Mouse (Mus musculus) embryonic stem cell, embryonic (primary cell): ENCODE data around the gene Pfdn4.
"Not testable (repeated sequence)": the region's sequence is repeated elsewhere in the genome, so short reads cannot be mapped to it uniquely, and the experiment has no call there.

Experiments used
- CTCF ChIA-PET, 4 experiments: fragments of 300-600 bp in 2 of 4; fragments of 350-600 bp in 2 of 4; sonication (Branson Sonifier 250); formaldehyde crosslinking; loops; one replicate each; lab custom pipeline; 2022; ENCODE audit warnings: inconsistent platforms in 2 of 4; lab: Charles Lee
- POLR2A ChIA-PET, 4 experiments: fragments of 300-600 bp in 2 of 4; fragments of 350-600 bp in 2 of 4; sonication (Branson Sonifier 250); formaldehyde crosslinking; loops; one replicate each; lab custom pipeline; 2022; ENCODE audit warnings: antibody characterized with exemption in 4 of 4, inconsistent platforms in 1 of 4; lab: Charles Lee

Gene Pfdn4

DNA sequence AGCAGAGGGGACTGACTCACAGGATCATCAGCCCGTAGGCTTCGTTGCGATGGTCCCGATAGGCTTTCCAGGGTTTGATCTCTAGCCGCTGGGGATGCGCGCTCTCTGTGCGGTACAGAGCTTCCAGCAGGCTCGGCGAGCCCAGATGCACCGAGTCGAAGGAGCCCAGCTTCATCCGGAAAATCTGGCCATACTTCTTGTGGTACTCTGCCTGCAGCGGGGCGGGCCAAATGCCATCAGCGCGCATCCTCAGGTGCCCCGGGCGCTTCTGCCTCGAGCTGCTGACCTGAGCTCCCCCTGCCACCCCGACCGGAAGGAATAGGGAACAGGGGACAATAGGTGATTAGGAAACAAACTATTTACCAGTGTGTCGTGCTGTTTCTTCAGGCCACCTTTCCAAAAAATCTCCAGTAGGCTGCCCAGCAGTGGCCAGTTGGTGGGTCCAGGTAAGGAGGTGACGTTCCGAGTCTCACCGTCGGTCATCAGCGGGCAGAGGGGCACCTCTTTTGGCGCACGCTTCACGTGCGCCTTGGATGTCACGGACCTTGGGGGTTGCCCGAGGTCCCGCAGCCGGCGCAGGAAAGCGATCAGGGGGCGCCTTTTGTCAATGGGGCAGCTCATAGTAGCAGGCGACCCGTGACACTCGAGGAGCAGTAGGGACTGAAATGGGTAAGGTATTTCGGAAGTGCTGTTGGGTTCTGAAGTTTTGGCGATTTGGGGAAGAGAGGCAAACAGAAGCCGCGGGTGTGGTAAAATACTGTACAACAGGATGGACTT is at the start of gene Pfdn4:
Gene Pfdn4, plus strand, starts transcription at position 275 of the 777 bp plus-strand sequence.
- CTCF ChIA-PET, result interaction anchor here in 3 of 4 experiments (0.6 to 3.1 kb wide), 12 partner anchors 11 to 153 kb away, joined by 3 to 16 read pairs (median 6); no protein-coding TSS in a partner anchor
- POLR2A ChIA-PET, result interaction anchor here in 2 of 4 experiments (0.7 to 2.4 kb wide), 5 partner anchors 9 to 28 kb away, joined by 3 to 11 read pairs (median 3); no protein-coding TSS in a partner anchor

DNA sequence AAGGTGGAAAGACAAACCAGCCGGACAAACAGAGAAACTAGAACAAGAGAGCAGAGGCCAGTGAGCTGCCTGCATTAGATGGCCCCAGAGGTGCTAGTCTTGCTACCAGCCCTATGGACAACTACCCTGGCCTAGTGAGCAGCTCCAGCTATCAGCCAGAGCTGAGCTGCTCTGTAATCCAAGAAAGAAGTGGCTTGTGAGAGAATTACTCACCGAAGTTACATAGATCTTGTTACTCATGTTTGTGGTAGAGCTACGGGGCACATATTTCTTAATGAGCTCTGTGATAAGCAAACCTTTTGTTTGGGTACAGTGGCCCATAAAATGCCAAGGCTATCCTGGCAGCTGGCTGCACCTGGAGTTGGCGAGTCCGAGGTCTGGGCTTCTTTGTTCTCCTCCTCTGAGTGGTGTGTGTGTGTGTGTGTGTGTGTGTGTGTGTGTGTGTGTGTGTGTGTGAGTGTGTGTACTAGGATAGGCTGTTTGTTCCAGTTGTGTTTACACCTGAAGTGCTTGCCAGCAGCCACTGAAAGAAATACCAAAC is 49.3 kb upstream of the Pfdn4 start:
- CTCF ChIA-PET, result interaction anchor here in 3 of 4 experiments (0.6 to 2.3 kb wide), 10 partner anchors 34 to 360 kb away, joined by 3 to 13 read pairs (median 5); no protein-coding TSS in a partner anchor
- POLR2A ChIA-PET, result interaction anchor here in 2 of 4 experiments (0.7 to 1.3 kb wide), 4 partner anchors 20 to 427 kb away, joined by 3 read pairs; partner anchors contain the start of gene Bcas1 (in 1 of the 2)

DNA sequence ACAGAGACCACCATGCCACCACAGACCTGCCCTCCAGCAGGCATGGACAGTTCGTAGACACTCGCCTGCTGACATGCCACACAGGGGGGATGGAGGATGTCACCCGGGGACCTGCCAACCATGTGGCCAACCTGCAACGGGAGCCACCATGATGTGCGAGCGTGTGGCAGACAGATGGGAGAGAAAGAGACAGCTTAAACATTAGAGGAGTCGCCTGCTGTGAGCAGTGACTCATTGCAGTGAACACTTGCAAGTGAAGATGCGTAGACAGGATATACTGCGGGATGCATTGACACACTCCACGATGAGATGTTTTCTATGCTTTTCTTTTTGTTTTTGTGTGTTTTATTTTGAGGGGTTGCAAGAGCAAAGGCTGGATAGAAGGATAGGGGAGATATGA is 48.6 kb upstream of the Pfdn4 start:
- ChIA-PET POLR2A (interaction anchor here in 1 of 4 experiments (1.4 kb wide), 1 partner anchor 20 kb away, joined by 3 read pairs; the partner anchor contains the start of gene Bcas1), CTCF (interaction anchor here in 2 of 4 experiments (0.9 to 5.0 kb wide), 4 partner anchors 60 to 91 kb away, joined by 4 to 58 read pairs (median 10); no protein-coding TSS in a partner anchor)

DNA sequence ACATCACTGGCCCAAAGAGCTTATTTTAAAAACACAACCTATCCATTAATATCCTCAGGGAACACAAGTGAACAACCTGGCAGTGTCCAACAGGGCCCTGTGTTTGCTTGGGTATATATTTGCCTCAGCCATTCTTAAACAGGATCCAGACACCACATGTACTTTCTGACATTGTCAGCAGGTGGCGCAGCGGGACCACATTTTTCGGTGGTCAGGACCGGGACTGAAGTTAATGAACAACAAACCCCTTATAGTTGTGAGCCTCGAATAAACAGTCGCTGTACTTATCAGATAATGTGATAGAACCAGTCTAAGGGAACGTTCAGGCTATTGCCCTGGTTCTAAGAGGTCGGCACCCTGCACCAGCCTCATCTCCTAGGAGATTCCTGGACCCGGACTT is 45.3 kb upstream of the Pfdn4 start:
- CTCF ChIA-PET, result interaction anchor here (0.6 to 5.0 kb wide), 12 partner anchors 8 to 59 kb away, joined by 3 to 58 read pairs (median 6); no protein-coding TSS in a partner anchor
- POLR2A ChIA-PET, result interaction anchor here in 2 of 4 experiments (0.8 to 2.4 kb wide), 6 partner anchors 12 to 60 kb away, joined by 3 to 13 read pairs (median 4); no protein-coding TSS in a partner anchor

DNA sequence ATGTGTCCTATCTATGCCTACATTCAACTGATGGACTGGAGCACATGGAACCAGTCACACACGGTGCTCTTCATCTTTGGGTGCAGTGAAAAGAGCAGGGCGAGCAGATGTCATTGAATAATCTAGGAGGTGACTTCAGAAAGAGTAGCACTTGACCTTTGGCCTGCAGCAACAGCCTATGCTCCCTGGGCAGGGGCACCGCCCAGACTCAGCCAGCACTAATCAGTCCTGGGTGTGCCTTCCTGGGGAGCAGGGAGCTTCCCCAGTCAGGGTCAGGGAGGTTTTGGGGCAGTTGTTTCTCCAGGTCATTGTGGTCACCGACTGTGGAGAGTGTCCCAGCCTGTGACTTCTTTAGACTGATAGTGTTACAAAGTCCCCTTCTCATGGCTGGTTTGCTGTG is 42.4 kb upstream of the Pfdn4 start:
- POLR2A ChIA-PET, result not testable (repeated sequence)
- CTCF ChIA-PET, result interaction anchor here in 2 of 4 experiments (0.6 to 1.1 kb wide), 3 partner anchors 50 to 80 kb away, joined by 3 to 8 read pairs (median 3); no protein-coding TSS in a partner anchor

DNA sequence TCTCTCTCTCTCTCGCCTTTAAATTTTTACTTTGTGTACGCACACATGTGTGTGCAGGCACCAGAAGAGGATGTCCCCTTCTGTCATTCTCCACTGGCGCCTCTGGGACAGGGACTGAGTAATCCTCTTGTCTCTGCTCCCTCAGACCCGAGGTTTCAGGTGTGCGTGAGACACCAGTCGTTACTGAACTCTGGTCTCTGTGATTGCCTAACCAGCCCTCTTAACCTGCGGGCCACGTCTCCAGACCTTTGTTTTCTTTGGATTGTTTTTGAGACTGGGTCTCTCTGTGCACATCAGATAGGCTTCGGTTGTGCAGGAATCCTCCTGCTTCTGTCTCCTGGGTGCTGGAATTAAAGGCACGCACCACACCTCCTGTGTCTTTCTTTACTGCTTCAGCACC is 37.0 kb upstream of the Pfdn4 start:
- CTCF ChIA-PET, result interaction anchor here in 2 of 4 experiments (0.7 to 1.2 kb wide), 6 partner anchors 9 to 265 kb away, joined by 3 to 8 read pairs (median 5); no protein-coding TSS in a partner anchor
- POLR2A ChIA-PET, result interaction anchor here in 2 of 4 experiments (0.6 to 1.4 kb wide), 2 partner anchors 9 to 38 kb away, joined by 3 read pairs; no protein-coding TSS in a partner anchor

DNA sequence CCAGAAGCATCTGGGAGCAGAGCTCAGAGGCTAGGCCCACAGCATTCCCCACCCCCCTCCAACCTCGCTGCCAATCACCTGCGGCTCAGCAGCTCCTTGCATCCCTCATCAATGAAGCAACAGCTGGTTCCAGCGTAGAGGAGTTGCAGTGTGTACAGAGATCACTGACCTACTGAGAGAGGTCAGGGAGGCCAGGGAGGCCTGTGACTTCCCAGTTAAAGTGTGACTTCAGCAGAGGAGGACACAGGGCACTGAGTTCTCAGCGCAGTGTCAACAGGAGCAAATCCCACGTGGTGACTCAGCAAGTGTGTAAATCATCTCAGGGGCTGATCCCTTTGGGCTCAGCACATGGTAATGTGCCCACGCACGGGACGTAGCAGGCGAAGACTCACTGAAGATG is 36.4 kb upstream of the Pfdn4 start:
- ChIA-PET CTCF (interaction anchor here in 2 of 4 experiments (0.9 to 1.2 kb wide), 6 partner anchors 8 to 51 kb away, joined by 3 to 8 read pairs (median 4); no protein-coding TSS in a partner anchor), POLR2A (interaction anchor here in 2 of 4 experiments (1.2 to 1.4 kb wide), 2 partner anchors 9 to 10 kb away, joined by 3 read pairs; no protein-coding TSS in a partner anchor)

DNA sequence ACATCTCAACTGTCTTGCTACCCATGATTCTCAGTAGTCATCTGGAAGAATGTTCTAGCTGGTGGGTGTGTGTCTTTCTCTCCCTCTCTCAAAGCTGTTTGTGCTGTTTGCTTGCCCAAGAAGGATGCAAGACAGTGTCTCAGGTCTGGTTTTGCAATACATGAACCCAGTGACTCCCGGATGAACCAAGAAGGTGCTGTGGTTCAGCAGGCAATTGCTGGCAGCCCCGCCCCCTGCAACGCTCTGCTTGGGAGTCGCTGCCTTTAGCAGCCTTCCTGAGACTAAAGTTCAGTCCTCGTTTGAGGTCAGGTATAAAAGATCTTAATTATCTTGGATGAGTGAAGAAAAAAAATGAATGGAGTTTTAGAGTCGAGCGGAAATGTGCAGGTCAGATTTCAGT is 34.6 kb upstream of the Pfdn4 start:
- POLR2A ChIA-PET, result interaction anchor here in 1 of 4 experiments (0.7 kb wide), 1 partner anchor 46 kb away, joined by 3 read pairs; no protein-coding TSS in a partner anchor

DNA sequence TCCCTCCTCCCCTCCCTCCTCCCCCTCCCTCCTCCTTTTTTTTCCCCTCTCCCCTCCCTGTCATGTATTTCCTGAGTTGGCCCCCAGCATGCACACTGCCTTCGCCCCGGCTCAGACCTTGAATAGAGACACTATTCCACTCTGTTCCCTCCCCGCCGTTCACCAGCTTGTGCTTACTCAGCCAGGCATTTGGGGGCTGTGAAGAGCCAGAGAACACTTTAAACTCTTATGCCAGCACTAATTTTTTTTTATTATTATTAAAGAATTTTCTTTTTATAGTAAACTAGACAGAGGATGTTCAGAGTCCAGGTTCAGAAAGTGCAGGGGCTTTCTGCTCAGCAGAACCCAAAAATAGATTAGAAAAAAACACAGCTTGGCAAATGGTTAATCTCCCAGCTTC is 31.4 kb upstream of the Pfdn4 start:
- POLR2A ChIA-PET, result no interaction called here
- CTCF ChIA-PET, result interaction anchor here in 1 of 4 experiments (0.6 kb wide), 1 partner anchor 23 kb away, joined by 3 read pairs; no protein-coding TSS in a partner anchor

More for the DNA sequence above, 34.6 kb upstream of the Pfdn4 start:
- CTCF ChIA-PET, result no interaction called here

DNA sequence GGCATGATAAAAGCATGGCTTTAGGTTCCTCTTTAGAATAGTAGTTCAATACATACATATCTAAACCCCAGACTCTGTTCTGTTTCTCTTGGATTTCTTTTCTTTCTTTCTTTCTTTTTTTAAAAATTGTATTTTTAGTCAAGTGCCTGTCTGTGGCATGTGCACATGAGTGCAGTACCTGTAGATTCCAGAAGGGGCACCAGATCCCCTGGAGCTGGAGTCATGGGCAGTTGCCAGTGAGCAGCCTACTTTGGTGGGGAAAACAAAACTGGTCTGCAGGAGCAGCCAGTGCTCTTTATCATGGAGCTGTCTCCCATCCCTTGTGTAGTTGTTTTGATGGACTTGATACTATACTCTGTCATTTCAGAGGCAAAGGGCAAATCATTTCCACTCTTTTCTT is 28.2 kb upstream of the Pfdn4 start:
- ChIA-PET CTCF (interaction anchor here (0.5 to 2.0 kb wide), 22 partner anchors 8 to 1021 kb away, joined by 3 to 12 read pairs (median 4); partner anchors contain the start of gene Pfdn4 (in 1 of the 4)), POLR2A (interaction anchor here in 2 of 4 experiments (0.7 to 1.2 kb wide), 4 partner anchors 9 to 30 kb away, joined by 3 to 5 read pairs (median 4); partner anchors contain the start of gene Pfdn4 (in 1 of the 2))

DNA sequence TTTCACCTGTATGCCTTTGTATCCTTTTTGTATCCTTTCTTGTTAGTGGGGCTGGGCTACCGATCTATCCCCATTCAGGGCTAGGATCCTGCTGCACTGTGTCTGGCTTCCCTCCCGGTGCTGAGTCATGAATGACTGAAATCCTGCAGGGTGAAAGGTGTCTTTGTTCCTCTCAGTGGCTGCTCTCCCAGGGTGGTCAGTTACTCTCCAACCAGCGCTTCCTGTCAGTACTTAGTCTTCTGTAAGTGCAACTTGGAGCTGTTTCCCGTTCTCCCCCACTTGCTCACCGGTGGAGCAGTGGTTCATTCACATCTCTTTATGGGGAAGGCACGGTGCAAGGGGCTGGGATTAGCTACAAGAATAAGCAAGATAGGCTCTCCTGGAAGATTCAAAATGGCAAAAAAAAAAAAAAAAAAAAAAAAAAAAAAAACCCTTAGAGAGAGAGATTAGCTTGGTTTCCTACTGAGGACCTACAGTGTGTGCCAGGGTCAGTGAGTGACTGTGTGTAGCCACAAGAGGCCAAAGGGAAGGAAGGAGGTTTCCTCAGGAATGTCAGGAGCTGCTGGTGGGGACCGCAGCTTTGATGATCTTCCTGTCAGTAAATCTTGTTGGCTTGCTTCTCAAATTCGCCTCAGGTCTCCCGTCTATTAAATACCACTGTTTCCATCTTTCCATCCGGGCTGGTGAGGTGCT is 26.5 kb upstream of the Pfdn4 start:
- ChIA-PET POLR2A (interaction anchor here (0.6 to 1.8 kb wide), 17 partner anchors 10 to 896 kb away, joined by 3 to 7 read pairs (median 3); no protein-coding TSS in a partner anchor), CTCF (interaction anchor here (0.6 to 2.1 kb wide), 15 partner anchors 10 to 1080 kb away, joined by 3 to 14 read pairs (median 4); partner anchors contain the start of gene Cyp24a1 (in 1 of the 4))

DNA sequence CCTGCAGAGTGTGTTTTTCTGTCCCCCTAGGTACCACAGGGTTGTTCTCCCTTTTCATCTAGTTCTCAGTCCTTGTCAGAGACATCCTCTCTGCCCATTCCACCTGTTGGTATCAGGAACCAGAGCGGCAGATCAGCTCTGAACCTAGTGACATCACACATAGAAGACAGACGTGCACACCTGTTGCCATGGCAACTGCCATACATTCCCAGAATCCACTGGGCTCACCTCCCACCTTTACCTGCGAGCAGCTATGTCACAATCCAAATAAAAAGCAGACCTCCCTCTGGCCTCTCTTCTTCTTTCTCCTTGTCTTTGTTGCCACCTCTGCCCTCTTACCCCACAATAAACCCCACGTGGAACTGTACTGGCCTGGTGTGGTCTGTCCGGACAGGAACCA is 25.6 kb upstream of the Pfdn4 start:
- ChIA-PET CTCF (interaction anchor here (0.6 to 2.1 kb wide), 6 partner anchors 13 to 1081 kb away, joined by 3 to 8 read pairs (median 3); no protein-coding TSS in a partner anchor), POLR2A (interaction anchor here in 2 of 4 experiments (0.5 to 1.8 kb wide), 7 partner anchors 10 to 1187 kb away, joined by 3 to 7 read pairs (median 5); no protein-coding TSS in a partner anchor)

DNA sequence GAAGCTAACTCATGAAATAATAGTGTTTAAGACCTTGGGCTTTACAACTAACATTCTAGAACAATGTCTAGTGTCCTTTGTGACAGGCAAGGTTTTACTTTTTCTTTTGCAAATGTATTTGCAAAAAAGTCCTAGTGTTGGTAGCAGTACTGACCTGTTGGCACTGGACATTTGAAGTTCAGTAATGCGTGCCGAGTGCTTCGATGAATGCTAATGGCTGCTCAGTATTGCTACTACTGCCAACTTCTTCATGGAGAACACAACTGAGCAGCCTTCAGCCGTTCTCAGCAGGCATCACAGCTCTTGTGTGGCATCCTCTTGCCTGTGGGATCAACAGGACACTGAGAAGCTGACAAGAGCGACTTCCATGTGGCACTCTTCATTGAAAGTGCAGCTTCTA is 22.1 kb upstream of the Pfdn4 start:
- ChIA-PET POLR2A (no interaction called here), CTCF (interaction anchor here in 3 of 4 experiments (0.7 to 3.3 kb wide), 5 partner anchors 32 to 69 kb away, joined by 3 to 25 read pairs (median 4); no protein-coding TSS in a partner anchor)

DNA sequence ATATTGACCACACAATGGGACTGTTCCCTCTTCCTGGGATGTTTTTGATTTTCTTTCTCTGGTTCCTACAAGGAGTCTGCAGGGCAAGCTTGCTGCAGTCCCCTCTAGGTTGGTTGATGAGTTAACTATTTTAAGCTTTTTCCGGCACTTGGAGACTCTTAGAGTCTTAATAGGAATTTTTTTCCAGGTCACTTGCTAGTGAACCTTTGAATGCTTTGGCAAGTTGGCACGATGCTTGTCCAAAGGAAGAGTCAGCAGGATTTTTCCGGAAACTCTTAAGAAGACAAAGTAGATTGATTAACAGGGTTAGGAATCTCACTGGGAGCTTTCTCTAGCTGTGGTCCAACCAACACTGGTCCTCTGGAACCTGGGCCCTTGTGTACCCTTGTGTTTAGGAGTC is 21.1 kb upstream of the Pfdn4 start:
- ChIA-PET CTCF (interaction anchor here in 2 of 4 experiments (1.0 to 3.3 kb wide), 8 partner anchors 16 to 53 kb away, joined by 3 to 25 read pairs (median 6); no protein-coding TSS in a partner anchor), POLR2A (interaction anchor here in 3 of 4 experiments (0.5 to 1.3 kb wide), 4 partner anchors 24 to 60 kb away, joined by 3 to 4 read pairs (median 3); no protein-coding TSS in a partner anchor)

DNA sequence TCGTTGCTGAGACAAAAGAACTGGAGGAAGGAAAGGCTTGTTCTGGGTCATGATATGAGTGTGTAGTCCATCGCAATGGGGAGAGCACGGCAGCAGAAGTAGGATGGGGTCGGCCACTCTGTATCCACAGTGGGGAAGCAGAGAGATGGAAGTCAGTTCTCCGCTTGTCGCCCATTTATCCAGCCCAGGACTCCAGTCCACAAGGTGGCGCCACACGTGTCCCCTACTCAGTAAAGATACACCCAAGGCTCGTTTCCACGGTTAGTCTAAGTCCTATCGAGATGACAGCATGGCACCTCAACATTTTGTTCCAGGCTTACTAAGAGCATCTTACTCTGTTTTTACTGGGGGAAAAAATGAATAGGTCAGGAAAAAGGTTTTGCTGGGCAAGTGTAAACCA is 20.0 kb upstream of the Pfdn4 start:
- ChIA-PET CTCF (interaction anchor here (0.6 to 3.3 kb wide), 23 partner anchors 8 to 435 kb away, joined by 3 to 25 read pairs (median 4); no protein-coding TSS in a partner anchor), POLR2A (interaction anchor here (0.6 to 1.3 kb wide), 7 partner anchors 8 to 32 kb away, joined by 3 to 5 read pairs (median 3); no protein-coding TSS in a partner anchor)

DNA sequence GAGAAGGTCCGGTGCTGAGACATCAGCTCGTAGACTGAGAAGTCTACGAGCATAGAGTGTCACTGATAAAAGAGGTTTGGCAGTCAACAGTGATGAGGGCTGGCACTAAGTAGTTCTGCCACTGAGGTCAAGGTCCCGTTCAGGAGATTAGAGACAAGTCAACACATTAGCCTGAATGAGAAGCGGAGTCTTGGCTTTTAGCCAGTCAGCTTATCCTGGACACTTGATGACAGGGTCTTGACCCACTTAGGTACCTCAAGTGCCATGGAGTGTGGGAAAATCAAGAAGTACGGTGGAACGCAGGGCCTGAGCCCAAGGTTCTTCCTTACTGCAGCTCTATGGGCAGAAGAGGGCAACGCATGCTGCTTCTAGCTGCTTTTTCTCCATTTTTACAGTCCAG is 19.6 kb upstream of the Pfdn4 start:
- CTCF ChIA-PET, result interaction anchor here in 3 of 4 experiments (0.6 to 3.3 kb wide), 21 partner anchors 8 to 435 kb away, joined by 3 to 25 read pairs (median 4); no protein-coding TSS in a partner anchor
- POLR2A ChIA-PET, result interaction anchor here in 2 of 4 experiments (0.6 to 1.1 kb wide), 3 partner anchors 8 to 22 kb away, joined by 3 to 5 read pairs (median 4); no protein-coding TSS in a partner anchor
